Mouse (Mus musculus) heart, postnatal 0 days (tissue): ENCODE measurements around the gene Dctpp1. TPM values are rescaled to one million over a fixed set of nuclear protein-coding genes. Genes with fewer than 3 reads are reported as not detected.

Experiments used
- ATAC-seq: fragments of 200-750 bp; cut with Nextera tagmentation; 2 replicates; pipeline ENCODE4 v1.8.0; 2017; ENCODE audit warnings: low read depth, moderate number of reproducible peaks, moderate library complexity; ENCODE audit not compliant: insufficient read depth
- DNase-seq: peaks from one replicate; pipeline ENCODE4 v3.0.0-alpha.2; 2016; ENCODE audit warnings: low spot score
- H3K27ac ChIP-seq: fragments of 300-500 bp; sonication (generic); 2 replicates; pipeline ENCODE4 v1.5.1; 2014; ENCODE audit warnings: low read depth, mild to moderate bottlenecking
- H3K27me3 ChIP-seq: fragments of 300-500 bp; sonication (generic); 2 replicates; pipeline ENCODE4 v1.6.1; 2014; ENCODE audit warnings: low read length, mixed read lengths; ENCODE audit not compliant: control insufficient read depth, insufficient read depth
- H3K36me3 ChIP-seq: fragments of 300-500 bp; sonication (generic); replicated peaks from 2 replicates; pipeline ENCODE4 v1.6.1; 2014; ENCODE audit warnings: low read length, mixed read lengths; ENCODE audit not compliant: control insufficient read depth, insufficient read depth
- H3K4me1 ChIP-seq: fragments of 300-500 bp; sonication (generic); 2 replicates; pipeline ENCODE4 v1.6.1; 2014; ENCODE audit warnings: antibody characterized with exemption; ENCODE audit not compliant: control insufficient read depth, insufficient read depth
- H3K4me2 ChIP-seq: fragments of 300-500 bp; sonication (generic); 2 replicates; pipeline ENCODE4 v1.6.1; 2014; ENCODE audit warnings: low read depth, mild to moderate bottlenecking, low read length, moderate library complexity
- H3K4me3 ChIP-seq: fragments of 300-500 bp; sonication (generic); 2 replicates; pipeline ENCODE4 v1.5.1; 2014; ENCODE audit warnings: low read depth, low read length
- H3K9ac ChIP-seq: fragments of 300-500 bp; sonication (generic); replicated peaks from 2 replicates; pipeline ENCODE4 v1.6.1; 2014; ENCODE audit warnings: low read depth, low read length, mixed read lengths
- H3K9me3 ChIP-seq: fragments of 300-500 bp; sonication (generic); replicated peaks from 2 replicates; pipeline ENCODE4 v1.6.1; 2016; ENCODE audit warnings: low read length; ENCODE audit not compliant: control insufficient read depth
- CTCF ChIP-seq: IDR thresholded peaks from 2 replicates; pipeline ENCODE4 v1.5.1; 2016; ENCODE audit warnings: antibody characterized with exemption, control low read depth, low read depth
- EP300 ChIP-seq: IDR thresholded peaks from 2 replicates; pipeline ENCODE4 v1.6.1; 2016; ENCODE audit warnings: antibody characterized with exemption, low read depth
- WGBS: fragments of 180-500 bp; shearing (Covaris S2); extraction: QIAGEN DNeasy Blood & Tissue Kit; methylation state at CpG from one replicate; pipeline ENCODE4 v1.1.7; 2014; 5-methylcytosine and 5-hydroxymethylcytosine counted together
- polyA plus RNA-seq: library from polyadenylated mRNA; unstranded; fragments of >200 nt; fragmentation: Nextera tagmentation; extraction: Ambion mirVana; gene quantifications from 2 replicates; pipeline ENCODE4 v1.2.1, GENCODE M21; 2015
- total RNA-seq: library from RNA; depleted of rRNA; stranded (reverse); fragments of >200 nt; gene quantifications from 2 replicates; pipeline ENCODE4 v1.2.3, GENCODE M21; 2014; ENCODE audit warnings: low replicate concordance

The Dctpp1 gene
- total and polyA plus RNA-seq, 2 experiments from 2014 or later, result 97.1 to 152 TPM

DNA sequence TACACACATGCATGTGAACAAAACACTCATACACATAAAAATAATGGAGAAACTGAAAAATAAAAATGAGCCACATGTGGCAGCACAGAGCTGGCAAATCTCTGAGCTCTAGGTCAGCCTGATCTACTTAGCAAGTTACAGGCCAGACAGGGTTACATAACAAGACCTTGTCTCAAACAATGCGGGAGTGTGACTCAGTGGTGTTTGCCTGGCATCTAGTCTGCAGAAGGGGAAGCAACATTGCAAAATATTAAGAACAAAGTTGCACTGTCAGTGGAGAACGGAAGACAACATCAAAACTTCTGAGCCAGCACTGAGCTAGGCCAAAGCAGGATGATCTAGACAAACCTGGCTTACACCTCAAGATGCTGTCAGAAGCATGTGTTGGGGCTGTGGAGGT is 9.7 kb upstream of the Dctpp1 start:
- Histone ChIP-seq H3K9ac (no peak overlapping the region), H3K4me2 (no peak overlapping the region), H3K4me3 (no peak overlapping the region), H3K4me1 (peaks cover 11% of the 10 kb centered on the region), H3K36me3 (peaks cover 16% of the 10 kb centered on the region), H3K9me3 (no peaks in the 10 kb centered on the region), H3K27ac (no peak overlapping the region), H3K27me3 (no peaks in the 10 kb centered on the region)
- no peak for DNase-seq
- TF ChIP-seq CTCF (no peak), EP300 (no peak)
- ATAC-seq, result no peak
- WGBS, result 80% methylated on average over 2 of the region's 2 CpGs

DNA sequence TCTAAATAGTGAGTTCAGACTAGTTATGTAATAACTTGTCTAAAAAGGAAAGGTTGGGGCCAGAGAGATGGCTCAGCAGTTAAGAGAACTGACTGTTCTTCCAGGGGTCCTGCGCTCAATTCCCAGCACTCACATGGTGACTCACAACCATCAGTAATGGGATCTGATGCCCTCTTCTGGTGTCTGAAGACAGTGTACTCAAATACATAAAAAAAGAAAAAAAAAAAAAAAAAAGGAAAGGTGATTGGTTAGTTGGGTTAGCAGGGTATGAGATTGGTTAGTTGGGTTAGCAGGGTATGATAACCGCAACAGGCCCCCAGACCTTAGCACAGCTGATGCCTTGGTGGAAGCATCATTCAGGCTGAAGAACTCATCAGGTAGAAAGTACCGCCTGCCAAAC is 3.0 kb upstream of the Dctpp1 start:
- TF ChIP-seq CTCF (no peak), EP300 (no peak)
- Histone ChIP-seq H3K9me3 (no peaks in the 10 kb centered on the region), H3K27ac (no peak overlapping the region), H3K4me3 (no peak overlapping the region), H3K36me3 (no peaks in the 10 kb centered on the region), H3K4me1 (peaks cover 10% of the 10 kb centered on the region; the same call in 1 of the 2 replicates), H3K9ac (no peak overlapping the region), H3K4me2 (no peak overlapping the region), H3K27me3 (no peaks in the 10 kb centered on the region)
- DNase-seq (no peak), ATAC-seq (no peak)
- WGBS, result 89% methylated on average over 3 of the region's 3 CpGs

DNA sequence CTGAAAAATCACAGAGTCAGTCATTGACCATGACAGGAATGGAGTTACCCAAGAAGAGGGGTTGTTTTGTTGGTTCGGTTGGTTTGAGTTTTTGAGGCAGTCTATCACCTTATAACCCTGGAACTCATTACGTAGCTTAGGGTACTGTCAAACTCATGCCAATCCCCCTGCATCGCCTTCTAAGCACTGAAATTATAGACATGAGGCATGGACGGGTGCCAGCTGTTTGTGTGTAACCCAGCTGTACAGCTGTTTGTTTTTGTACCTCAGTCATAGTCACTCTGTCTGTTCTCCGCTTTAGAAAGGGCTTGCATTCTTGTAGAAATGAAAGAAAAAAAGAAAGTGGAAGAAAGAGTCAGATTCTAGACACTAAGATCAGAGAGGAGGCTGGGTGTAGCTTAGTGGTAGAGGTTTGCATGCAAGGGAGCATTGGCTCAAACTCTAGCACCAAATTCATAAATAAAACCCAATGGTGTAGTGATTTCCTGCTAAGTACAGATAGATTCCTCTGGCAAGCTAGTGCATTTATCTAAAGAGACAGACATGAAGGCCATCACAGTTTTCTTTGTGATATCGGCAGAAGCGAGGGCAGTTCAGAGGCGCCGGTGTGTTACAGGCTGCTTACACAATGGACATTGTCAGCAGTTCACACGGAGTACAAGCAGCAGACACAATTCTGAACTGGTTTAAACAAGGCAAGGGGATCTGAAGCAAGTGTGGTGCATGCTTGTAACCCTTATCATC is 1.9 kb upstream of the Dctpp1 start:
- ATAC-seq, result no peak
- H3K4me1 ChIP-seq, result peaks cover 10% of the 10 kb centered on the region; the same call in 1 of the 2 replicates
- H3K27me3 ChIP-seq, result no peaks in the 10 kb centered on the region
- H3K9me3 ChIP-seq, result no peaks in the 10 kb centered on the region
- no peak for DNase-seq
- no peak overlapping the region for H3K4me2 ChIP-seq
- no peak overlapping the region for H3K27ac ChIP-seq
- H3K36me3 ChIP-seq, result no peaks in the 10 kb centered on the region
- 72% methylated on average over 10 of the region's 10 CpGs for WGBS
- TF ChIP-seq CTCF, result no peak
- TF ChIP-seq EP300, result no peak
- H3K9ac ChIP-seq, result no peak overlapping the region
- no peak overlapping the region for H3K4me3 ChIP-seq

DNA sequence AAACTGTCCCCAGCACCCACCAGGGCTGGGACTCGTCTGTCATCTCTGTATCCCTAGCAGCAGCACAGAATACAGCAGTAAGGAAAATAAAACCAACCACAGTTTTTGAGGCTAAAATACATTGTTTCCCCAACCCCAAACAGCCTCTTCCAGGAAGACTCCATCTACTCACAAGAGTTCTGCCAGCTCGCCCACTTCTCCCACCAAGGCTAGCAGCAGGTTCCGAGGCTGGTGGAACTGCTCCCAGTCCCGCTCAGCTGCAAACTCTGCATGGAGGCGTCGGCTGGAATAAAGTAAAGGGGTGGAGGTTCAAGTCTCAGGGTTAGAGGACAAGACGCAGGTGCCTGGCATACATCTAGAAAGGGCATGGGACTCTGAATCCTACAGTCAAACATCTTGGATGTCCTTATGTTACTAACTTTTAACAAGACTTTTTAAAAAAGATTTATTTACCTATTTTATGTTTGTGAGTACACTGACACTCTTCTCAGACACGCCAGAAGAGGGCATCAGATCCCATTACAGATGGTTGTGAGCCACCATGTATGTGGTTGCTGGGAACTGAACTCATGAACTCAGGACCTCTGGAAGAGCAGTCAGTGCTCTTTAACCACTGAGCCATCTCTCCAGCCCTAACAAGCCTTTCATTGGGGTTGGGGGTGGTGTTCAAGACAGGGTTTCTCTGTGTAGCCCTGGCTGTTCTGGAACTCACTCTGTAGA is 1.2 kb downstream of the Dctpp1 start:
- ATAC-seq (no peak), DNase-seq (no peak)
- TF ChIP-seq CTCF (no peak), EP300 (no peak)
- Histone ChIP-seq H3K36me3 (0 out of 2 replicates have a peak, but pooled peaks cover 4% of the 10 kb centered on the region), H3K27me3 (no peaks in the 10 kb centered on the region), H3K4me2 (peak overlapping the region; percentile 70; the same call in 1 of the 2 replicates), H3K27ac (no peak overlapping the region), H3K9me3 (no peaks in the 10 kb centered on the region), H3K4me1 (peaks cover 19% of the 10 kb centered on the region; the same call in 1 of the 2 replicates), H3K9ac (no peak overlapping the region), H3K4me3 (no peak overlapping the region)
- 74% methylated on average over 8 of the region's 8 CpGs for WGBS

DNA sequence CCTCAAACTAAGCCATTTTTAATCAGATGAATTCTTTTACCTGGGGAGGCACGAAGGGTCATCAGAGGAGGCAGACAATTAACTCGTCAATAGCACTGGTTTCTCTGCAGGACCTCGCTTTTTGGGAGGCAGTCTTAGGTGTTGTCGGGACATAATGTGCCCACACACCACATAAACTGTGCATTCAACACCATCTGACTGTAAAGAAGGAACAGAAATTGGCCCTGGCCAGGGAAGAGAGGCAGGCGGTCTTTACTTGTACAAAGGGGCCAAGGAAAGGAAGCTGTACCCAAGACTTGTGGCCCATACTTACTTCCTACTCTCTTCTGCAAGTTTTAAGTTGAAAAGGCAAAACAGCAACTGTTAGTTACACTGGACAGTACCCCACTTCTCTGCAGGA is 4.0 kb downstream of the Dctpp1 start:
- no peak overlapping the region for H3K27ac ChIP-seq
- no peak overlapping the region for H3K9ac ChIP-seq
- peaks cover 19% of the 10 kb centered on the region; the same call in 1 of the 2 replicates for H3K4me1 ChIP-seq
- ATAC-seq (no peak), DNase-seq (no peak)
- H3K9me3 ChIP-seq, result no peaks in the 10 kb centered on the region
- H3K27me3 ChIP-seq, result no peaks in the 10 kb centered on the region
- WGBS, result 85% methylated on average over 5 of the region's 5 CpGs
- H3K36me3 ChIP-seq, result 0 out of 2 replicates have a peak, but pooled peaks cover 4% of the 10 kb centered on the region
- TF ChIP-seq CTCF (no peak), EP300 (no peak)
- H3K4me3 ChIP-seq, result no peak overlapping the region
- no peak overlapping the region for H3K4me2 ChIP-seq
